Mouse (Mus musculus): Measurements from ENCODE around the gene Nek7.

GRCm38 (mm10) chr1:138615388-138615787 is 4.6 kb downstream of the Nek7 start:
- no peak for TF ChIP-seq POLR2A (IDR thresholded peaks at IDR 0.05; ENCODE audit: extremely low read depth, insufficient read depth, low read length)
- TF ChIP-seq CTCF (IDR thresholded peaks at IDR 0.05; ENCODE audit: extremely low read depth, insufficient read depth, low read length), result no peak

Measured in cortical plate, adult 2 months (tissue).